Mouse (Mus musculus): Measurements from ENCODE around the gene Ide.

DNA sequence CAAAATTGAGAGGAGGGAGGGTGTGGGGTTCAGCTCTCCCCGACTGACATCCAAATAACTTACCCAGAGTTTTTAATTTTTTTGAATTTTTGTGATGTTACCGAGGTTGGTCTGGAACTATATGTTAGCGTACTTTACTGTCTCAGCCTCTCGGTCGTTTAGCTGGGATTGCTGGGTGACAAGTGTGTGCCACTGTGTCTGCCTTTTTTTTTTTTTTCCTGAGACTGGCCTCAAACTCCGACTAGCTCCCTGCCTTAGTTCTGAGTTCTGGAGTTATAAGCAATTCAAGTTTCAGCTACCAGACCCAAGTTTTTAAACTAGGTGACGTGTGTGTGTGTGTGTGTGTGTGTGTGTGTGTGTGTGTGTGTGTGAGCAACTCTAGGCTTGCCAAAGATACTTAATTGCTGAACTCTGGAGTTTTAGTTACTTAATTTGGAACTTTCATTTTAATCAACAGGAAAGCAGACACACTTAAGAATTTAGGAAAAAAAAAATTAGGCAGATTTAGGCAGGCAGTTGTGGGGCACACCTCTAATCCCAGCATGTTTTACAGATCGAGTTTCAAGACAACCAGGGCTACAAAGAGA lies 39.8 kb upstream of the Ide start:
- TF ChIP-seq POLR2A (IDR thresholded peaks at IDR 0.05; ENCODE audit: borderline replicate concordance, low read depth, low read length) (no peak), CTCF (IDR thresholded peaks at IDR 0.05; ENCODE audit: low read depth, low read length) (no peak)
